Mouse (Mus musculus) v-Abl transformed pro-B cells (cell line): ENCODE data around the gene Fuca1.

Source experiments
- in situ Hi-C, 2 experiments: fragments of 400-800 bp; cut with MboI; formaldehyde crosslinking; loops; one replicate each; pipeline ENCODE4 v1.15.1; 2025; ENCODE audit not compliant: unreplicated experiment in 2 of 2

The Fuca1 gene

GRCm38 (mm10) chr4:135946278-135946658, 25.7 kb downstream of the Fuca1 start, which contains the start of gene Hmgcl:
Hmgcl (plus strand) TSS chr4:135946448.
- in situ Hi-C loops = loop anchor here (5.0 to 25.0 kb wide), 3 partner anchors 106 to 434 kb away; partner anchors contain the start of genes Ifnlr1 (in 1 of the 2) and Rpl11 (in 1 of the 2)

- in situ Hi-C loops = loop anchor here (5.0 to 25.0 kb wide), 3 partner anchors 106 to 434 kb away; partner anchors contain the start of genes Ifnlr1 (in 1 of the 2) and Rpl11 (in 1 of the 2)
These were observed 26.2 kb downstream of the Fuca1 start for GRCm38 (mm10) chr4:135946659-135947301.

- in situ Hi-C loops = loop anchor here (5.0 to 25.0 kb wide), 3 partner anchors 104 to 436 kb away; partner anchors contain the start of genes Ifnlr1 (in 1 of the 2) and Rpl11 (in 1 of the 2)
These were observed 27.6 kb downstream of the Fuca1 start for GRCm38 (mm10) chr4:135948142-135948541.

- in situ Hi-C loops = loop anchor here (5.0 to 25.0 kb wide), 3 partner anchors 103 to 437 kb away; partner anchors contain the start of genes Ifnlr1 (in 1 of the 2) and Rpl11 (in 1 of the 2)
These were observed 28.9 kb downstream of the Fuca1 start for GRCm38 (mm10) chr4:135949475-135949874.

- in situ Hi-C loops = loop anchor here (5.0 to 25.0 kb wide), 5 partner anchors 102 to 438 kb away; partner anchors contain the start of genes Ifnlr1 (in 1 of the 2) and Rpl11 (in 1 of the 2)
These were observed 29.4 kb downstream of the Fuca1 start for GRCm38 (mm10) chr4:135949911-135950310.

GRCm38 (mm10) chr4:135950365-135950764, 29.8 kb downstream of the Fuca1 start:
- in situ Hi-C loops = loop anchor here (5.0 to 10.0 kb wide), 2 partner anchors 204 to 212 kb away; no protein-coding TSS in a partner anchor

GRCm38 (mm10) chr4:135951505-135951904, 31.0 kb downstream of the Fuca1 start:
- in situ Hi-C loops = loop anchor here (5.0 to 10.0 kb wide), 2 partner anchors 203 to 211 kb away; no protein-coding TSS in a partner anchor

- in situ Hi-C loops = loop anchor here (5.0 to 10.0 kb wide), 2 partner anchors 202 to 209 kb away; no protein-coding TSS in a partner anchor
These were observed 32.6 kb downstream of the Fuca1 start for GRCm38 (mm10) chr4:135953179-135953578.

GRCm38 (mm10) chr4:135954241-135954640, 33.7 kb downstream of the Fuca1 start:
- in situ Hi-C loops = loop anchor here (5.0 to 10.0 kb wide), 2 partner anchors 201 to 208 kb away; no protein-coding TSS in a partner anchor

- in situ Hi-C loops = loop anchor here in 1 of 2 experiments (10.0 kb wide), 1 partner anchor 199 kb away; no protein-coding TSS in a partner anchor
These were observed 35.4 kb downstream of the Fuca1 start for GRCm38 (mm10) chr4:135955886-135956285.

- in situ Hi-C loops = loop anchor here in 1 of 2 experiments (10.0 kb wide), 1 partner anchor 196 kb away; no protein-coding TSS in a partner anchor
These were observed 37.8 kb downstream of the Fuca1 start for GRCm38 (mm10) chr4:135958354-135958753.

GRCm38 (mm10) chr4:135960717-135961116, 40.2 kb downstream of the Fuca1 start:
- in situ Hi-C loops = loop anchor here in 1 of 2 experiments (5.0 kb wide), 1 partner anchor 92 kb away; the partner anchor contains the start of gene Rpl11

GRCm38 (mm10) chr4:135961709-135962108, 41.2 kb downstream of the Fuca1 start:
- in situ Hi-C loops = loop anchor here in 1 of 2 experiments (5.0 kb wide), 1 partner anchor 91 kb away; the partner anchor contains the start of gene Rpl11

- in situ Hi-C loops = loop anchor here in 1 of 2 experiments (5.0 kb wide), 1 partner anchor 90 kb away; the partner anchor contains the start of gene Rpl11
These were observed 41.7 kb downstream of the Fuca1 start for GRCm38 (mm10) chr4:135962198-135962597.

- in situ Hi-C loops = loop anchor here in 1 of 2 experiments (5.0 kb wide), 1 partner anchor 89 kb away; the partner anchor contains the start of gene Rpl11
These were observed 42.4 kb downstream of the Fuca1 start for GRCm38 (mm10) chr4:135962946-135963345.

- in situ Hi-C loops = loop anchor here in 1 of 2 experiments (5.0 kb wide), 1 partner anchor 89 kb away; the partner anchor contains the start of gene Rpl11
These were observed 43.1 kb downstream of the Fuca1 start, which contains the start of gene Gale for GRCm38 (mm10) chr4:135963457-135964193. Gale (plus strand) TSS chr4:135963727.

GRCm38 (mm10) chr4:135964426-135964825, 43.9 kb downstream of the Fuca1 start:
- in situ Hi-C loops = loop anchor here in 1 of 2 experiments (5.0 kb wide), 1 partner anchor 88 kb away; the partner anchor contains the start of gene Rpl11

- in situ Hi-C loops = no loop called here
These were observed 44.6 kb downstream of the Fuca1 start for GRCm38 (mm10) chr4:135965113-135965512.

GRCm38 (mm10) chr4:135966283-135966682, 45.7 kb downstream of the Fuca1 start:
- in situ Hi-C loops = no loop called here
